Mouse (Mus musculus) kidney, embryonic 14.5 days (tissue): Measurements from ENCODE around the gene Hadha. TPM values are rescaled to one million over a fixed set of nuclear protein-coding genes. Genes with fewer than 3 reads are reported as not detected.

Experiments used
- ATAC-seq: fragments of 200-750 bp; cut with Nextera tagmentation; 2 replicates; pipeline ENCODE4 v1.8.0; 2017; ENCODE audit warnings: moderate number of reproducible peaks, mild to moderate bottlenecking, moderate TSS enrichment, moderate library complexity; ENCODE audit not compliant: low FRiP score, low TSS enrichment
- H3K27ac ChIP-seq: fragments of 300-500 bp; sonication (generic); 2 replicates; pipeline ENCODE4 v1.5.1; 2014; ENCODE audit warnings: low read depth, mild to moderate bottlenecking, low read length, moderate library complexity, mixed read lengths
- H3K27me3 ChIP-seq: fragments of 300-500 bp; sonication (generic); 2 replicates; pipeline ENCODE4 v1.6.1; 2014; ENCODE audit warnings: mild to moderate bottlenecking, low read length; ENCODE audit not compliant: control insufficient read depth, insufficient read depth
- H3K36me3 ChIP-seq: fragments of 300-500 bp; sonication (generic); 2 replicates; pipeline ENCODE4 v1.6.1; 2014; ENCODE audit warnings: low read length, mixed read lengths; ENCODE audit not compliant: control insufficient read depth, insufficient read depth
- H3K4me1 ChIP-seq: fragments of 300-500 bp; sonication (generic); 2 replicates; pipeline ENCODE4 v1.6.1; 2014; ENCODE audit warnings: low read length, mixed read lengths; ENCODE audit not compliant: control insufficient read depth, insufficient read depth
- H3K4me2 ChIP-seq: fragments of 300-500 bp; sonication (generic); replicated peaks from 2 replicates; pipeline ENCODE4 v1.6.1; 2014; ENCODE audit warnings: low read depth, mild to moderate bottlenecking, low read length
- H3K4me3 ChIP-seq: fragments of 300-500 bp; sonication (generic); 2 replicates; pipeline ENCODE4 v1.5.1; 2014; ENCODE audit warnings: mild to moderate bottlenecking, low read length
- H3K9ac ChIP-seq: fragments of 300-500 bp; sonication (generic); 2 replicates; pipeline ENCODE4 v1.6.1; 2014; ENCODE audit warnings: low read depth, mild to moderate bottlenecking, low read length, moderate library complexity
- H3K9me3 ChIP-seq: fragments of 300-500 bp; sonication (generic); 2 replicates; pipeline ENCODE4 v1.6.1; 2016; ENCODE audit warnings: low read length; ENCODE audit not compliant: control insufficient read depth
- WGBS: fragments of 180-500 bp; shearing (Covaris S2); extraction: QIAGEN DNeasy Blood & Tissue Kit; methylation state at CpG from one replicate; pipeline ENCODE4 v1.1.7; 2014; 5-methylcytosine and 5-hydroxymethylcytosine counted together
- polyA plus RNA-seq: library from polyadenylated mRNA; unstranded; fragments of >200 nt; fragmentation: Nextera tagmentation; extraction: Ambion mirVana; gene quantifications from 2 replicates; pipeline ENCODE4 v1.2.1, GENCODE M21; 2014

Hadha gene
- polyA plus RNA-seq, 1 experiment from 2014 or later: 119 TPM

GRCm38 (mm10) chr5:30104841-30105667 is 49.9 kb downstream of the Hadha start, which contains the start of gene Garem2:
Gene Garem2 (plus strand): TSS chr5:30105161.
- peak; percentile 37 for ATAC-seq
- Histone ChIP-seq H3K9ac (peak within 1 kb of the TSS; percentile 48), H3K27ac (no peak within 1 kb of the TSS), H3K4me3 (peak within 1 kb of the TSS; percentile 48), H3K4me1 (peaks cover 32% of the 10 kb centered on the region), H3K4me2 (peak within 1 kb of the TSS; percentile 98), H3K36me3 (no peaks in the 10 kb centered on the region), H3K9me3 (no peaks in the 10 kb centered on the region), H3K27me3 (peaks cover 37% of the 10 kb centered on the region)
- WGBS: under 1% methylated on average over 65 of the region's 65 CpGs

GRCm38 (mm10) chr5:30104339-30104738 is 50.6 kb downstream of the Hadha start:
- H3K36me3 ChIP-seq: no peaks in the 10 kb centered on the region
- ATAC-seq: no peak
- no peaks in the 10 kb centered on the region for H3K9me3 ChIP-seq
- no peak overlapping the region for H3K27ac ChIP-seq
- H3K4me2 ChIP-seq: peak overlapping the region; percentile 98
- 1% methylated on average over 12 of the region's 12 CpGs for WGBS
- H3K4me3 ChIP-seq: peak overlapping the region; percentile 48
- peak overlapping the region; percentile 48; the same call in 1 of the 2 replicates for H3K9ac ChIP-seq
- peaks cover 37% of the 10 kb centered on the region for H3K27me3 ChIP-seq
- H3K4me1 ChIP-seq: peaks cover 30% of the 10 kb centered on the region

DNA sequence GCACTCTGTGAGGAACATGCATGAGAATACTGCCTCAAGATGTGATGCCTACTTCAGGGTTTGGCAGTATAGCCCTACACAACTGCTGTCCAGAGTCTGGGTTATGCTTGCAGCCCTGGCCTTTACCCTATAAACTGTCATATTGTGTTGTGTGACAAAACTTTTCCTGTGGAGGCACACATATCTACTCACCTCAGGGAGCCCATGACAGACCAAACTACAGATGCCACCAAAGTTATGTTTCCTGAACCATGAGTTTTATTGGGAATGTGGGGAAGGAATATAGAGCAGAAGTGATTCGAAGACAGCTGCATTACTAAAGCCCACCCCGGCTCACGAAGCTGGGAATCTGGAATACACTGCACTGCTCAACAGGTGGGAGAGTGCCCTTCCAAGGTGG is 51.6 kb downstream of the Hadha start:
- Histone ChIP-seq H3K9ac (no peak overlapping the region), H3K9me3 (no peaks in the 10 kb centered on the region), H3K36me3 (no peaks in the 10 kb centered on the region), H3K4me1 (peaks cover 30% of the 10 kb centered on the region), H3K4me2 (no peak overlapping the region), H3K27me3 (peaks cover 37% of the 10 kb centered on the region), H3K4me3 (no peak overlapping the region), H3K27ac (no peak overlapping the region)
- no peak for ATAC-seq
- WGBS: 87% methylated on average over 3 of the region's 3 CpGs

- no peaks in the 10 kb centered on the region for H3K9me3 ChIP-seq
- no peak overlapping the region for H3K4me2 ChIP-seq
- H3K4me3 ChIP-seq: no peak overlapping the region
- H3K9ac ChIP-seq: no peak overlapping the region
- ATAC-seq: no peak
- peaks cover 3% of the 10 kb centered on the region; the same call in 1 of the 2 replicates for H3K27me3 ChIP-seq
- 92% methylated on average over 1 of the region's 1 CpGs for WGBS
- H3K36me3 ChIP-seq: no peaks in the 10 kb centered on the region
- H3K27ac ChIP-seq: no peak overlapping the region
- no peaks in the 10 kb centered on the region for H3K4me1 ChIP-seq
Observed at GRCm38 (mm10) chr5:30098260-30098659, 56.7 kb downstream of the Hadha start.

DNA sequence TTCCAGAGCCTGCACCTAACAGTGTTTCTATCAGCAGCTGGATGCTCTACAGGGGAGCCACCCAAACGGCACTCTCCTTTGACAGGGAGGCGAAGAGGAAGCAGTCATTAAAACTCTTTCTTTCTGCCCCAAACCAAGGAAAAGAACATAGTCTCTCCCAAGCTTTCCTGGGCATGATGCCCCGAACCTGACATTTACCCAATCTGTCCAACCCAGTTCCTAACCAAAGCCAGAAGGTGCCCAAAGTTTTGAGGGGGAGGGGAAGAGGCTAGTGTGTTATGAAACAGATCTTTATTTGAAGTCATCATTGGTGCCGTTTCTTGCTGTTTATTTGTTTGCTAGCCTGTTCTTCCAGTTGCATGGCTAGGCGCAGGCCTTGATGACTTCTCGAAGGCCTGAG is 59.2 kb downstream of the Hadha start:
- Histone ChIP-seq H3K36me3 (no peaks in the 10 kb centered on the region), H3K4me2 (no peak overlapping the region), H3K4me3 (no peak overlapping the region), H3K27ac (no peak overlapping the region), H3K9ac (no peak overlapping the region), H3K27me3 (no peaks in the 10 kb centered on the region), H3K4me1 (no peaks in the 10 kb centered on the region), H3K9me3 (no peaks in the 10 kb centered on the region)
- WGBS: 70% methylated on average over 6 of the region's 6 CpGs
- no peak for ATAC-seq

GRCm38 (mm10) chr5:30094399-30094798 is 60.6 kb downstream of the Hadha start:
- ATAC-seq: no peak
- no peaks in the 10 kb centered on the region for H3K4me1 ChIP-seq
- no peak overlapping the region for H3K27ac ChIP-seq
- no peak overlapping the region for H3K4me3 ChIP-seq
- H3K36me3 ChIP-seq: no peaks in the 10 kb centered on the region
- 61% methylated on average over 2 of the region's 2 CpGs for WGBS
- H3K9ac ChIP-seq: no peak overlapping the region
- no peaks in the 10 kb centered on the region for H3K27me3 ChIP-seq
- H3K4me2 ChIP-seq: no peak overlapping the region
- no peaks in the 10 kb centered on the region for H3K9me3 ChIP-seq

DNA sequence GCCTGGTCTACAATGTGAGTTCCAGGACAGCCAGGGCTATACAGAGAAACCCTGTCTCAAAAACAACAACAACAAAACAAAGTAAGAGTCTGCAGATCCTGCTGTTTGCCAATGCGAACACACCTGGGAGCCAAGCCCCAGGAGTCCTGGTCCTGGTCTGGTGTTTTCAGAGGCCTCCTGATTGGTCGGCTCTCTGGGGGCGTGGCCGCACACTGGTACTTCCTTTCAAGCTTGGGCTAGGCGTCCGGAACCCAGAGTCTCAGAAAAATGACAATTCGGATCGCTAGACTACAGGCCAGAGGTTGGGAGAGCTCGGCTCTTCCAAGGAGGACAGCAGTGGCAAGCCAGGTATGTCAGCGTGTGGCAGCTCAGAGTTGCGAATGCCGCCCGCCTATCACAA is 62.3 kb downstream of the Hadha start:
- ATAC-seq: no peak
- Histone ChIP-seq H3K27me3 (no peaks in the 10 kb centered on the region), H3K4me2 (no peak overlapping the region), H3K9me3 (no peaks in the 10 kb centered on the region), H3K36me3 (no peaks in the 10 kb centered on the region), H3K4me1 (no peaks in the 10 kb centered on the region), H3K4me3 (no peak overlapping the region), H3K27ac (no peak overlapping the region), H3K9ac (no peak overlapping the region)
- WGBS: 62% methylated on average over 13 of the region's 13 CpGs

- Histone ChIP-seq H3K27ac (peak within 1 kb of the TSS; percentile 77), H3K36me3 (peaks cover 31% of the 10 kb centered on the region), H3K9ac (peak within 1 kb of the TSS; percentile 81), H3K4me3 (peak within 1 kb of the TSS; percentile 76), H3K9me3 (no peaks in the 10 kb centered on the region), H3K4me1 (peaks cover 9% of the 10 kb centered on the region; the same call in 1 of the 2 replicates), H3K27me3 (no peaks in the 10 kb centered on the region), H3K4me2 (peak within 1 kb of the TSS; percentile 62)
- WGBS: 1% methylated on average over 45 of the region's 45 CpGs
- peak; percentile 89 for ATAC-seq
Observed at GRCm38 (mm10) chr5:30072825-30073821, 81.8 kb downstream of the Hadha start, which contains the start of gene Tyms. Gene Tyms (minus strand): TSS chr5:30073617.
